ENCODE assay signal across 8 mouse cellular contexts in genomic region chr6:108064918-108065526, GRCm38 (mm10). TPM values are rescaled to one million over a fixed set of nuclear protein-coding genes. Genes with fewer than 3 reads are reported as not detected.
DNase-seq lines count a peak whose midpoint lies in the region; ATAC-seq and TF ChIP-seq lines count a peak whose summit lies in the region.

Gene Setmar, plus strand, starts transcription at chr6:108065045.

- DNase-seq in 416B (ENCODE audit: low read depth), result peak; percentile 97
- DNase-seq in heart, adult 9 months (ENCODE audit: low spot score in 2 of 2), result peak; percentile 92 to 96
- peak; percentile 91 to 97 for DNase-seq in monocyte, adult 2 months (ENCODE audit: low read depth in 1 of 2, low spot score in 2 of 2)
- peak; percentile 95 to 96 for DNase-seq in spleen, postnatal 36 days (ENCODE audit: low spot score in 2 of 2)

- peak within 1 kb of the TSS; percentile 78 for H3K27ac ChIP-seq in bone marrow, adult 2 months (ENCODE audit: control insufficient read depth, insufficient read depth, low read depth, low read length, poor library complexity)
- peak within 1 kb of the TSS; percentile 95 for H3K27ac ChIP-seq in embryonic facial prominence, embryonic 15.5 days (replicated peaks)
- H3K27ac ChIP-seq in kidney, embryonic 14.5 days (ENCODE audit: low read depth, low read length), result peak within 1 kb of the TSS; percentile 82
- H3K27ac ChIP-seq in limb, embryonic 15.5 days, result peak within 1 kb of the TSS; percentile 91

- H3K4me2 ChIP-seq in embryonic facial prominence, embryonic 15.5 days (replicated peaks), result peak within 1 kb of the TSS; percentile 67
- H3K4me2 ChIP-seq in kidney, embryonic 14.5 days (replicated peaks; ENCODE audit: low read depth, low read length), result peak within 1 kb of the TSS; percentile 56
- H3K4me2 ChIP-seq in limb, embryonic 15.5 days, result peak within 1 kb of the TSS; percentile 59

- TF ChIP-seq POLR2A in bone marrow, adult 2 months (IDR thresholded peaks at IDR 0.05; ENCODE audit: borderline replicate concordance, control insufficient read depth, low read depth, low read length), result peak; percentile 43; the same call in 1 of the 2 replicates

- H3K27me3 ChIP-seq in embryonic facial prominence, embryonic 15.5 days, result no peaks in the 10 kb centered on the region
- H3K27me3 ChIP-seq in kidney, embryonic 14.5 days (ENCODE audit: control insufficient read depth, insufficient read depth, low read length), result no peaks in the 10 kb centered on the region
- H3K27me3 ChIP-seq in limb, embryonic 15.5 days, result no peaks in the 10 kb centered on the region

- peak; percentile 97 for ATAC-seq in embryonic facial prominence, embryonic 15.5 days (ENCODE audit: insufficient number of reproducible peaks, low FRiP score, low TSS enrichment, low read depth)
- ATAC-seq in kidney, embryonic 14.5 days (ENCODE audit: low FRiP score, low TSS enrichment), result peak; percentile 99
- ATAC-seq in limb, embryonic 15.5 days (ENCODE audit: insufficient number of reproducible peaks, low FRiP score, low TSS enrichment, low read depth), result peak; percentile 96

- H3K9ac ChIP-seq in embryonic facial prominence, embryonic 15.5 days, result peak within 1 kb of the TSS; percentile 58
- peak within 1 kb of the TSS; percentile 72 for H3K9ac ChIP-seq in kidney, embryonic 14.5 days (ENCODE audit: low read depth, low read length)
- H3K9ac ChIP-seq in limb, embryonic 15.5 days, result peak within 1 kb of the TSS; percentile 40; the same call in 1 of the 2 replicates

- TF ChIP-seq CTCF in bone marrow, adult 2 months (IDR thresholded peaks at IDR 0.05; ENCODE audit: control insufficient read depth, insufficient read depth, low read length), result peak; percentile 10; the same call in 1 of the 2 replicates

- no peaks in the 10 kb centered on the region for H3K36me3 ChIP-seq in embryonic facial prominence, embryonic 15.5 days
- H3K36me3 ChIP-seq in kidney, embryonic 14.5 days (ENCODE audit: control insufficient read depth, insufficient read depth, low read length), result no peaks in the 10 kb centered on the region
- no peaks in the 10 kb centered on the region; the same call in 1 of the 2 replicates for H3K36me3 ChIP-seq in limb, embryonic 15.5 days

- H3K9me3 ChIP-seq in embryonic facial prominence, embryonic 15.5 days (replicated peaks), result no peaks in the 10 kb centered on the region
- no peaks in the 10 kb centered on the region for H3K9me3 ChIP-seq in kidney, embryonic 14.5 days (ENCODE audit: control insufficient read depth, low read length)
- H3K9me3 ChIP-seq in limb, embryonic 15.5 days, result no peaks in the 10 kb centered on the region

- WGBS in bone marrow, adult 2 months, result under 1% methylated on average over 24 of the region's 24 CpGs
- under 1% methylated on average over 24 of the region's 24 CpGs for WGBS in embryonic facial prominence, embryonic 15.5 days
- under 1% methylated on average over 24 of the region's 24 CpGs for WGBS in kidney, embryonic 14.5 days
- WGBS in limb, embryonic 15.5 days, result under 1% methylated on average over 24 of the region's 24 CpGs

- H3K4me3 ChIP-seq in bone marrow, adult 2 months (replicated peaks; ENCODE audit: control insufficient read depth, low read depth, low read length), result peak within 1 kb of the TSS; percentile 93
- H3K4me3 ChIP-seq in embryonic facial prominence, embryonic 15.5 days (replicated peaks), result peak within 1 kb of the TSS; percentile 61
- peak within 1 kb of the TSS; percentile 50 for H3K4me3 ChIP-seq in kidney, embryonic 14.5 days (ENCODE audit: low read length)
- peak within 1 kb of the TSS; percentile 59 for H3K4me3 ChIP-seq in limb, embryonic 15.5 days

- H3K4me1 ChIP-seq in bone marrow, adult 2 months (ENCODE audit: control insufficient read depth, insufficient read depth, low read length), result no peaks in the 10 kb centered on the region; the same call in 1 of the 2 replicates
- no peaks in the 10 kb centered on the region for H3K4me1 ChIP-seq in embryonic facial prominence, embryonic 15.5 days
- H3K4me1 ChIP-seq in kidney, embryonic 14.5 days (ENCODE audit: control insufficient read depth, insufficient read depth, low read length), result no peaks in the 10 kb centered on the region
- no peaks in the 10 kb centered on the region for H3K4me1 ChIP-seq in limb, embryonic 15.5 days

RNA-seq across cellular contexts. Expression of gene Setmar, which starts in this region (rescaled TPM):
- 0.93 and 3.1 TPM in 2 replicates for polyA plus RNA-seq in bone marrow, adult 2 months (2011; ENCODE audit: insufficient read depth, insufficient read length, low replicate concordance, missing spikeins)
- polyA plus RNA-seq in embryonic facial prominence, embryonic 15.5 days (2015; fragmentation: Nextera tagmentation; extraction: Ambion mirVana), result 6.8 and 7.9 TPM in 2 replicates
- 10.1 and 10.7 TPM in 2 replicates for polyA plus RNA-seq in kidney, embryonic 14.5 days (2014; fragmentation: Nextera tagmentation; extraction: Ambion mirVana)
- 5.4 and 6.6 TPM in 2 replicates for polyA plus RNA-seq in limb, embryonic 15.5 days (2015; fragmentation: Nextera tagmentation; extraction: Ambion mirVana)

Comparison
In these comparisons a context has a peak if more than half of its experiments do, and no peak if none do; other contexts are left out.
1. Peak in every context shown above with its lines: DNase-seq, ATAC-seq, H3K4me3 ChIP-seq and H3K27ac ChIP-seq.